Mouse (Mus musculus) olfactory bulb, adult 2 months (tissue): ENCODE results near the gene Naa38.

Experiments used
- CTCF ChIP-seq: fragments of 200-500 bp; IDR thresholded peaks from 2 replicates; pipeline ENCODE4 v1.5.1; 2012; ENCODE audit warnings: low read depth, mild to moderate bottlenecking, low read length, moderate library complexity; ENCODE audit not compliant: insufficient read depth
- POLR2A ChIP-seq: fragments of 200-500 bp; IDR thresholded peaks from 2 replicates; pipeline ENCODE4 v1.6.1; 2012; ENCODE audit warnings: mild to moderate bottlenecking, low read depth, low read length, moderate library complexity; ENCODE audit not compliant: insufficient read depth

GRCm38 (mm10) chr11:69395634-69396373, 517 bp downstream of the Naa38 start:
- TF ChIP-seq POLR2A (peak; percentile 20; the same call in 1 of the 2 replicates), CTCF (no peak)
